Mouse (Mus musculus) liver, embryonic 14.5 days (tissue): ENCODE data around the gene Abcd1. TPM values are rescaled to one million over a fixed set of nuclear protein-coding genes. Genes with fewer than 3 reads are reported as not detected.

ENCODE experiments used
- ATAC-seq: fragments of 200-750 bp; cut with Nextera tagmentation; 2 replicates; pipeline ENCODE4 v1.8.0; 2017; ENCODE audit warnings: moderate number of reproducible peaks, mild to moderate bottlenecking, moderate library complexity; ENCODE audit not compliant: insufficient read depth
- DNase-seq, 3 experiments: peaks; one replicate each; pipeline ENCODE4 v3.0.0-alpha.2; 2012 to 2013; ENCODE audit warnings: low read depth in 3 of 3, low spot score in 3 of 3
- H3K27ac ChIP-seq: fragments of 300-500 bp; sonication (generic); 2 replicates; pipeline ENCODE4 v1.5.1; 2014; ENCODE audit warnings: moderate library complexity, mild to moderate bottlenecking, control low read depth, inconsistent platforms
- H3K27me3 ChIP-seq: fragments of 300-500 bp; sonication (generic); 2 replicates; pipeline ENCODE4 v1.6.1; 2014; ENCODE audit warnings: mild to moderate bottlenecking, low read length, moderate library complexity; ENCODE audit not compliant: control insufficient read depth, insufficient read depth
- H3K36me3 ChIP-seq: fragments of 300-500 bp; sonication (generic); replicated peaks from 2 replicates; pipeline ENCODE4 v1.6.1; 2014; ENCODE audit warnings: low read depth; ENCODE audit not compliant: control insufficient read depth, insufficient read depth
- H3K4me1 ChIP-seq, 2 experiments: fragments of 200-500 bp in 1 of 2; fragments of 300-500 bp in 1 of 2; sonication (generic) in 1 of 2; replicated peaks; 2 replicates each; pipeline ENCODE4 v1.6.1; 2012 to 2014; ENCODE audit warnings: antibody characterized with exemption in 1 of 2, inconsistent platforms in 1 of 2, low read length in 1 of 2; ENCODE audit not compliant: control insufficient read depth in 2 of 2, insufficient read depth in 2 of 2
- H3K4me2 ChIP-seq: fragments of 300-500 bp; sonication (generic); 2 replicates; pipeline ENCODE4 v1.6.1; 2014; ENCODE audit warnings: low read depth, mild to moderate bottlenecking, control low read depth, moderate library complexity
- H3K4me3 ChIP-seq, 2 experiments: fragments of 200-500 bp in 1 of 2; fragments of 300-500 bp in 1 of 2; sonication (generic) in 1 of 2; 2 replicates each; pipeline ENCODE4 v1.5.1; 2012 to 2014; ENCODE audit warnings: low read depth in 2 of 2, low read length in 2 of 2, mild to moderate bottlenecking in 2 of 2, control low read depth in 1 of 2, inconsistent platforms in 1 of 2, moderate library complexity in 1 of 2; ENCODE audit not compliant: insufficient read depth in 1 of 2
- H3K9ac ChIP-seq: fragments of 300-500 bp; sonication (generic); replicated peaks from 2 replicates; pipeline ENCODE4 v1.6.1; 2014; ENCODE audit warnings: mild to moderate bottlenecking, control low read depth, moderate library complexity
- H3K9me3 ChIP-seq: fragments of 300-500 bp; sonication (generic); 2 replicates; pipeline ENCODE4 v1.6.1; 2016; ENCODE audit warnings: low read length, mixed read lengths; ENCODE audit not compliant: control insufficient read depth
- CTCF ChIP-seq: IDR thresholded peaks from 2 replicates; pipeline ENCODE4 v1.5.1; 2016; ENCODE audit warnings: antibody characterized with exemption, low read depth, control low read depth
- EP300 ChIP-seq: IDR thresholded peaks from 2 replicates; pipeline ENCODE4 v1.6.1; 2016; ENCODE audit warnings: antibody characterized with exemption, low read depth
- WGBS: fragments of 180-500 bp; shearing (Covaris S2); extraction: QIAGEN DNeasy Blood & Tissue Kit; methylation state at CpG from one replicate; pipeline ENCODE4 v1.1.7; 2014; ENCODE audit not compliant: insufficient replicate concordance; 5-methylcytosine and 5-hydroxymethylcytosine counted together
- polyA plus RNA-seq, 2 experiments: library from polyadenylated mRNA; depleted of rRNA in 1 of 2; stranded (reverse) in 1 of 2; unstranded in 1 of 2; fragments of >200 nt; fragmentation: Nextera tagmentation in 1 of 2; extraction: Ambion mirVana in 1 of 2; gene quantifications; 2 replicates each; pipeline versions ENCODE4 v1.2.1 to v1.2.3; 2012 to 2014

The Abcd1 gene
- polyA plus RNA-seq, 2 experiments = 6.1 to 6.6 TPM

DNA sequence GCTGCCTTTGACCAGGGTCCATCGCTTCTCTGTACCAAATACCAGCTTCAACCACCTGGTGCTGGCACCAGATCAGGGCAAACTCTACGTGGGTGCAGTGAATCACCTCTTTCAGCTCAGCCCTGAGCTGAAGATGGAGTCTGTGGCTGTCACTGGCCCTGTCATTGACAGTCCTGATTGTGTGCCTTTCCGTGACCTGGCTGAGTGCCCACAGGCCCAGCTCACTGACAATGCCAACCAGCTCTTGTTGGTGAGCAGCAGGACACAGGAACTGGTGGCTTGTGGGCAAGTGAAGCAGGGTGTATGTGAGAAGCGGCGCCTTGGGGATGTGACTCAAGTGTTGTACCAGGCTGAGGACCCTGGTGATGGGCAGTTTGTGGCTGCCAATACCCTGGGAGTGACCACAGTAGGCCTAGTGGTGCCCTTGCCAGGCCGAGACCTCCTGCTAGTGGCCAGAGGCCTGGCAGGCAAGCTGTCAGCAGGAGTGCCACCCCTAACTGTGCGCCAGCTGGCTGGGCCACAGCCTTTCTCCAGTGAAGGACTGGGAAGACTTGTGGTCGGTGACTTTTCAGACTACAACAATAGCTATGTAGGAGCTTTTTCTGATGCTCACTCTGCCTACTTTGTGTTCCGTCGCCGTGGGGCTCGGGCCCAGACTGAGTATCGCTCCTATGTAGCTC is 42.4 kb downstream of the Abcd1 start:
- Histone ChIP-seq H3K4me1 (no peaks in the 10 kb centered on the region), H3K9me3 (no peaks in the 10 kb centered on the region), H3K27ac (no peak overlapping the region), H3K4me2 (no peak overlapping the region), H3K9ac (no peak overlapping the region), H3K36me3 (no peaks in the 10 kb centered on the region), H3K4me3 (no peak overlapping the region), H3K27me3 (no peaks in the 10 kb centered on the region)
- no peak for TF ChIP-seq EP300
- no peak for TF ChIP-seq CTCF
- no peak for ATAC-seq
- DNase-seq = no peak
- WGBS = 74% methylated on average over 12 of the region's 13 CpGs

DNA sequence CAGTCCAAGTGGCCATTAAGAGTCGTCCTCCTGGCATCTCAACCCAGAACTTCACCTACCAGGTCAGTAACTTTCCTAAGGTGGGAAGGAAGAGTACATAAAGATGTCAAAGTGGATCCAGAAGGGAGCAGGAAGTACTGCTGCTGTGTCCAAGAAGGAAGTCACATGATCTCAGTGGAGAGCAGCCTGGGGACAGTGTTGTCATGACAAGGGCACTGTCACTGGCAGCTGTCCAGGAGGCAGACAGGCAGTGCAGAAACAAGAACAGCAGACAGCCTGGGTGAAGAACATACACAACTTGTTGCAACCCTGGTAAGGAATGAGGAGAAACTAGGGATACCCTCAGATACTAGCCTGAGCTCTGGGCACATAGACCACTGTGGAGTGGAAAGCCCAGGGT is 48.9 kb downstream of the Abcd1 start:
- no peak overlapping the region for H3K27ac ChIP-seq
- H3K27me3 ChIP-seq = no peaks in the 10 kb centered on the region
- H3K4me3 ChIP-seq = no peak overlapping the region
- DNase-seq = no peak
- H3K9me3 ChIP-seq = no peaks in the 10 kb centered on the region
- no peak overlapping the region for H3K4me2 ChIP-seq
- no peak overlapping the region for H3K9ac ChIP-seq
- no peaks in the 10 kb centered on the region; a peak in 1 of 4 replicates for H3K4me1 ChIP-seq
- no peak for TF ChIP-seq CTCF
- TF ChIP-seq EP300 = no peak
- ATAC-seq = no peak
- 19% methylated on average over 1 of the region's 1 CpGs for WGBS
- no peaks in the 10 kb centered on the region for H3K36me3 ChIP-seq

DNA sequence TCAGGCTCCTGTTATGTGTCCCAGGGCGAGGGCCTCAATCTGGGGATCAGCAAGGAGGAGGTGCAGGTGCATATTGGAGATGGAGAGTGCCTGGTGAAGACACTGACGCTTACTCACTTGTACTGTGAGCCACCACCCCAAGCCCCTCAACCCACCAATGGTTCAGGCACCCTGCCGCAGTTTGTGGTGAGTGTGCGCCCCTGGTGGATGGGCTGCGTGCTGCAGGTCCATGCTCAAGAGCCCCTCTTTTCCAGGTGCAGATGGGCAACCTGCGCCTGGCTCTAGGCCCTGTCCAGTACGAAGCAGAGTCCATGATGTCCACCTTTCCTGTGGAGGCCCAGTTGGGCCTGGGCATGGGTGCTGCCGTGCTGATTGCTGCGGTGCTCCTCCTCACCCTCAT is 50.9 kb downstream of the Abcd1 start:
- H3K27me3 ChIP-seq = no peaks in the 10 kb centered on the region
- 47% methylated on average over 9 of the region's 9 CpGs for WGBS
- ATAC-seq = no peak
- no peak for TF ChIP-seq EP300
- peak; percentile 83 for TF ChIP-seq CTCF
- no peaks in the 10 kb centered on the region; a peak in 1 of 4 replicates for H3K4me1 ChIP-seq
- DNase-seq = no peak
- H3K4me2 ChIP-seq = no peak overlapping the region
- H3K9ac ChIP-seq = no peak overlapping the region
- no peak overlapping the region for H3K4me3 ChIP-seq
- H3K9me3 ChIP-seq = no peaks in the 10 kb centered on the region
- H3K27ac ChIP-seq = no peak overlapping the region
- no peaks in the 10 kb centered on the region for H3K36me3 ChIP-seq

DNA sequence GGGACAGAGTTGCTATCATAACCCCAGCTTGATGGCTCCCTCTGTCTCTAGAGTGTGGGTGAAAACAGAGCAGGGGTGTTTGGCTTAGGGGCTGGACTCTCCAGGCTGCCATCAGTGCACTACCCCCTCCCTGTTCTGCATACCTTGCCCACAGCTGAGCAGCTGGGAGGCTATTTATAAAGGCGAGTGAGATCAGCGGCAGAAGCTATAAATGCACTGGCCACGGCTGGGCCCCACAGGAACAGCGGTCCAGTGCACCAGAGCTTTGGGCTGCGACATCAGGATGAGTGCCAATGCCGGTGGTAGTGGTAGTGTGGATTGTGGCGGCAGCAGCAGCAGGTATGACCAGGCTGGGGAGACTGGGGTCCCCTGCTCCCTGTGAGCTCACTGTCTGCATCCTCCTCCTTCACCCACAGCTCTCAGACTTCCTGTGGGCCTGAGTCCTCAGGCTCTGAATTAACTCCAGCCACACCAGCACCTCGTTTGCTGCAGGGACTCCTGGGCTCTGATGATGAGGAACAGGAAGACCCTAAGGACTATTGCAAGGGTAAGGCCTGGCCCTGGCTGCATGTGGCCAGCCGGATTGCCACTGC is 57.9 kb downstream of the Abcd1 start, which contains the start of gene Srpk3:
Gene Srpk3 (plus strand): TSS at position 238 of the 593 bp plus-strand sequence.
- Histone ChIP-seq H3K4me2 (no peak within 1 kb of the TSS), H3K9ac (no peak within 1 kb of the TSS), H3K27me3 (no peaks in the 10 kb centered on the region), H3K27ac (no peak within 1 kb of the TSS), H3K4me3 (no peak within 1 kb of the TSS), H3K36me3 (peaks cover 7% of the 10 kb centered on the region), H3K9me3 (no peaks in the 10 kb centered on the region), H3K4me1 (no peaks in the 10 kb centered on the region)
- DNase-seq (no peak), ATAC-seq (no peak)
- WGBS = 36% methylated on average over 9 of the region's 9 CpGs
- TF ChIP-seq CTCF (no peak), EP300 (no peak)

DNA sequence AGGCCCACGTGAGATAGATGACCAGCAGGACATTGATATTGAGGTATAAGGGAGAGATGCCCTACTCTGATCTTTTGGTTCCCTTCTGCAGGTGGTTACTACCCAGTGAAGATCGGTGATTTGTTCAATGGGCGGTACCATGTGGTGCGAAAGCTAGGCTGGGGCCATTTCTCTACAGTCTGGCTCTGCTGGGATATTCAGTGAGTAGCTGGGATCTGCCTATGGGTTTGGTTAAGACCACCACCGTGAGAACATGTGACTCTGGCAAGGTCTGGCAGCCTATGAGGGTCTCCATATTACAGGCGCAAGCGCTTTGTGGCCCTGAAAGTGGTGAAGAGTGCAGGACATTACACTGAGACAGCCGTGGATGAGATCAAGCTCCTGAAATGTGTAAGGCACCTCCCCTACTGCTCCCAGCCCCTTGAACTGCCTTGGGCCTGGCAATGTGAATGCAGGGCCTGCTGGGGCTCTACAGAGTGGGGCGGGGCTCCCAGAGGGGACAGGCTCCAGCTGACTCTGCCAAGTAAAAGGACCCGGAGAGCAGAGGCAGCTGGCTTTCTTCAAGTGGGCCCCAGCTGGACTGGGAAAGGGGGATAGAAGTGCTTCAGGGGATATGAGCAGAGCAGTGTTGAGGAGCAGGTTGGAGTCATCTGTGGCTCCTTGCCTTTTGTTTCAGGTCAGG is 58.5 kb downstream of the Abcd1 start:
- whole genome bisulfite sequencing = 62% methylated on average over 10 of the region's 10 CpGs
- no peak overlapping the region for H3K4me3 ChIP-seq
- H3K4me1 ChIP-seq = no peaks in the 10 kb centered on the region
- H3K9me3 ChIP-seq = no peaks in the 10 kb centered on the region
- DNase-seq = no peak
- H3K36me3 ChIP-seq = peaks cover 7% of the 10 kb centered on the region
- no peaks in the 10 kb centered on the region for H3K27me3 ChIP-seq
- no peak overlapping the region for H3K27ac ChIP-seq
- no peak for ATAC-seq
- no peak overlapping the region for H3K9ac ChIP-seq
- TF ChIP-seq CTCF = no peak
- TF ChIP-seq EP300 = no peak
- H3K4me2 ChIP-seq = no peak overlapping the region
